Mouse (Mus musculus) macrophage (primary cell): ENCODE measurements around the gene Tchhl1. TPM values are rescaled to one million over a fixed set of nuclear protein-coding genes. Genes with fewer than 3 reads are reported as not detected.
"Not testable (repeated sequence)": the region's sequence is repeated elsewhere in the genome, so short reads cannot be mapped to it uniquely, and the experiment has no call there.

Source experiments
- H3K27ac ChIP-seq: fragments of 350-480 bp; formaldehyde crosslinking; 2 replicates; pipeline ENCODE4 v1.9.0; 2021
- H3K36me3 ChIP-seq: fragments of 350-480 bp; formaldehyde crosslinking; 2 replicates; pipeline ENCODE4 v1.9.0; 2021; ENCODE audit errors: inconsistent target
- H3K4me3 ChIP-seq: fragments of 350-480 bp; formaldehyde crosslinking; 2 replicates; pipeline ENCODE4 v1.9.0; 2021; ENCODE audit errors: inconsistent target
- H3K79me2 ChIP-seq: fragments of 350-480 bp; formaldehyde crosslinking; 2 replicates; pipeline ENCODE4 v1.9.0; 2021; ENCODE audit errors: inconsistent target
- WGBS: methylation state at CpG from one replicate; pipeline ENCODE4 v1.1.7; 2026; ENCODE audit warnings: inconsistent platforms; ENCODE audit not compliant: missing documents; 5-methylcytosine and 5-hydroxymethylcytosine counted together
- polyA plus RNA-seq: library from polyadenylated mRNA; stranded (reverse); fragments of 250-400 nt; gene quantifications from 3 replicates; pipeline ENCODE4 v1.2.4, GENCODE M21; 2018; ENCODE audit warnings: inconsistent platforms
- total RNA-seq, 78 experiments: library from RNA; depleted of rRNA; stranded (reverse); fragments of 250-400 nt; gene quantifications; 1 replicate in 9 of 78; 2 replicates in 24 of 78; 3 replicates in 43 of 78; 4 replicates in 2 of 78; pipeline ENCODE4 v1.2.4; 2018; ENCODE audit warnings: inconsistent platforms in 56 of 78

Gene Tchhl1
- total RNA-seq (2018; cell fraction: chromatin; rRNA removed): not detected
- total RNA-seq (2018; cell fraction: cytosol; rRNA removed): not detected
- not detected for total RNA-seq (2018; cell fraction: nucleus; rRNA removed)
- polyA plus RNA-seq: not detected in 3 replicates

- H3K36me3 ChIP-seq: no peaks in the 10 kb centered on the region
- H3K4me3 ChIP-seq: no peak within 1 kb of the TSS
- no peak within 1 kb of the TSS for H3K27ac ChIP-seq
- WGBS: 50% methylated on average over 5 of the region's 5 CpGs
- H3K79me2 ChIP-seq: no peaks in the 10 kb centered on the region
These were observed at the start of gene Tchhl1 for GRCm38 (mm10) chr3:93468561-93468960. Tchhl1 (plus strand) TSS chr3:93468754.

DNA sequence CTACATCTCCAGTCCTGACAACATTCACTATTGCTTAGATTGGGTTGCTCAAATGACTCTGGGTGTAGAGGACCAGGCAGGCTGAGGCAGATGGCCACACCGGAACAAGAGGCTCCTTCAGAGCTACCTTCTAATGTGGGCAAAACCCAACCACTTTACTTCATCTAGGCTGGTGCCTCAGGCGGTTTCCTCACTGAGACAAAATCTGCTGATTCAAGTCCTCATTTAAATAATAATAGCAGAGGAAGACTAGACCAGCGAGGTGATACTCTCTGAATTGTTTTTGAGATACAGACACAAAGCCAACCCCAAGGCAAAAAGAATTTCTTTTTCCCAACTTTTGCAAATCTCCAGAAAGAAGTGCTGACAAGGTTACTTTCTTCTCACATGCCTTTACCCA lies 36.9 kb upstream of the Tchhl1 start:
- Histone ChIP-seq H3K4me3 (no peak overlapping the region), H3K27ac (no peak overlapping the region), H3K79me2 (no peaks in the 10 kb centered on the region), H3K36me3 (no peaks in the 10 kb centered on the region)
- WGBS: 51% methylated on average over 3 of the region's 3 CpGs

DNA sequence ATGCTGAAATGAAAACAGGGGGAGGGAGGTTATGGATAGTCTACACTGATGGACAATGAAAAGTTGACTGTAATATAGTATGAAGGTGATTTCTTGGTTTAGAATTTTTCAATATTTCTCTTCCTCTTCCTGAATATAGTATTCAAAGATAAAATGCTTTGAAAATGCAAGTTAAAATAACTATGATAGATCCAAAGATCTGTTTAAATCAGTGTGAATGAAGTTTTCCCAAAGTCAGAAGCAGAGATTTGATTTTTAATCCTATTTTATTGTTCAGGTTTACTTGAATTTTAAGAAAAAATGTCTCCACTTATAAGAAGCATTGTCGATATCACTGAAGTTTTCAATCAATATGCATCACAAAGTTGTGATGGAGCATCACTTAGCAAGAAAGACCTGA lies 26.5 kb upstream of the Tchhl1 start, which contains the start of gene Tchh:
Gene Tchh, plus strand, starts transcription at position 301 of the 400 bp plus-strand sequence.
- H3K79me2 ChIP-seq: no peaks in the 10 kb centered on the region
- WGBS: 100% methylated on average over 1 of the region's 1 CpGs
- no peaks in the 10 kb centered on the region for H3K36me3 ChIP-seq
- H3K4me3 ChIP-seq: no peak within 1 kb of the TSS
- no peak within 1 kb of the TSS for H3K27ac ChIP-seq

- H3K4me3 ChIP-seq: no peak overlapping the region
- no peaks in the 10 kb centered on the region for H3K79me2 ChIP-seq
- 4% methylated on average over 38 of the region's 38 CpGs for WGBS
- H3K27ac ChIP-seq: no peak overlapping the region
- H3K36me3 ChIP-seq: no peaks in the 10 kb centered on the region
These were observed 25.0 kb upstream of the Tchhl1 start for GRCm38 (mm10) chr3:93443501-93444101.

DNA sequence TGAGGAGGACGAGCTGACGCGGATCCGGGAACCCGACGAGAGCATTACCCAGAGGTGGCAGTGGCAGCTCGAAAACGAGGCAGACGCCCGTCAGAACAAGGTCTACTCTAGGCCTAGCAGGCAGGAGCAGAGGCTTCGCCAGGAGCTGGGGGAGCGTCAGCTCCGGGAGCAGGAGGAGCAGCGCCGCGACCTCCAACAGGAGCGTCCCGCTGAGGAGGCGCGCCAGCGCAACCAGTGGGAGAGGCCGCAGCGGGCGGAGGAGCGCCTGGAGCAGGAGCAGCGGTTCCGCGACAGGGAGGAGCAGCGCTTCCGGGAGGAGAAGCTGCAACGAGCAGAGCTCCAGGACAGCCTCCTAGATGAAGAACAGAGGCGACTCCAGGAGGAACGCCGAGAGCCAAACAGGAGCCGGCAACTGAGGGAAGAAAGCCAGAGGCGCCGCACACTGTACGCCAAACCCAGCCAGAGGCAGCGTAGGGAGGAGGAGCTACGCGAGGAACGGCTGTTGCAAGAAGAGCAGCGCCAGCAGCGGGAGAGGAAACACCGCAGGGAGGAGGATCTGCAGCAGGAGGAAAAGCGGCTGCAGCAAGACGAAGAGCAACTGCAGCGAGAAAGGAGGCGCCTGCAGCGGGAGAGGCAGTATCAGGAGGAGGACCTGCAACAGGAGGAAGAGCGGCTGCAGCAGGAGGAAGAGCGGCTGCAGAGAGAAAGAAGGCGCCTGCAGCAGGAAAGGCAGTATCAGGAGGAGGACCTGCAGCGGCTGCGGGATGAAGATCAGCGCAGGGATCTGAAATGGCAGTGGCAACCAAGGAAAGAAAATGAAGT lies 24.0 kb upstream of the Tchhl1 start:
- Histone ChIP-seq H3K36me3 (no peaks in the 10 kb centered on the region), H3K79me2 (no peaks in the 10 kb centered on the region), H3K27ac (no peak overlapping the region), H3K4me3 (peak overlapping the region; percentile 14; the same call in 1 of the 2 replicates)
- under 1% methylated on average over 56 of the region's 56 CpGs for WGBS

DNA sequence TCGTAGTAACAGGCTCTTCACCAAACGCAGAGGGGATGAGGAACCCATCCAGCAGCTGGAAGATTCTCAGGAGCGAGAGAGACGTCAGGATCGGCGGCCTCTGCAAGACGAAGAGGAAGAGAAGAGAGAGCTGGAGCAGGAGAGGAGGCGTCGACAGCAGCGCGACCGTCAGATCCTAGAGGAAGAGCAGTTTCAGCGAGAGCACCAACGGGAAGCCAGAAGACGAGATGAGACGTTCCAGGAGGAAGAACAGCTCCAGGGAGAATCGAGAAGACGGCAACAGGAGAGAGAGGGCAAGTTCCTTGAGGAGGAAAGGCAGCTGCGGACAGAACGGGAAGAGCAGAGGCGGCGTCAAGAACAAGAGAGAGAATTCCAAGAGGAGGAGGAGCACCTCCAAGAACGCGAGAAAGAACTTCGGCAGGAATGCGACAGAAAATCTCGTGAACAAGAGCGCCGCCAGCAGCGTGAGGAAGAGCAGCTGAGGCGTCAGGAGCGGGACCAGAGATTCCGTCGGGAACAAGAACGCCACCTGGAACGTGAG lies 23.3 kb upstream of the Tchhl1 start:
- no peak overlapping the region for H3K27ac ChIP-seq
- WGBS: 2% methylated on average over 36 of the region's 36 CpGs
- peak overlapping the region; percentile 14; the same call in 1 of the 2 replicates for H3K4me3 ChIP-seq
- no peaks in the 10 kb centered on the region for H3K79me2 ChIP-seq
- H3K36me3 ChIP-seq: no peaks in the 10 kb centered on the region

GRCm38 (mm10) chr3:93446128-93446755 lies 22.3 kb upstream of the Tchhl1 start:
- Histone ChIP-seq H3K27ac (no peak overlapping the region), H3K4me3 (no peak overlapping the region), H3K79me2 (no peaks in the 10 kb centered on the region), H3K36me3 (no peaks in the 10 kb centered on the region)
- 2% methylated on average over 54 of the region's 54 CpGs for WGBS

DNA sequence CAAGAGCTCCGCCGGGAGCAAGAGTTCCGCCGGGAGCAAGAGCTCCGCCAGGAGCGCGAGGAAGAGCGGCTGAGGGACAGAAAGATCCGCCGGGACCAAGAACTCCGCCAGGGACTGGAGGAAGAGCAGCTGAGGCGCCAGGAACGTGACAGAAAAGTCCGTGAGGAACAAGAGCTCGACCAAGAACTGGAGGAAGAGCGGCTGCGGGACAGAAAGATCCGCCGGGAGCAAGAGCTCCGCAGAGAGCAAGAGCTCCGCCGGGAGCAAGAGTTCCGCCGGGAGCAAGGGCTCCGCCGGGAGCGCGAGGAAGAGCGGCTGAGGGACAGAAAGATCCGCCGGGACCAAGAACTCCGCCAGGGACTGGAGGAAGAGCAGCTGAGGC lies 21.8 kb upstream of the Tchhl1 start:
- H3K79me2 ChIP-seq, H3K4me3 ChIP-seq, H3K27ac ChIP-seq, H3K36me3 ChIP-seq: not testable (repeated sequence)
- 2% methylated on average over 28 of the region's 32 CpGs for WGBS

GRCm38 (mm10) chr3:93447138-93447841 lies 21.3 kb upstream of the Tchhl1 start:
- H3K36me3 ChIP-seq: no peaks in the 10 kb centered on the region
- WGBS: 1% methylated on average over 58 of the region's 59 CpGs
- H3K27ac ChIP-seq: no peak overlapping the region
- no peaks in the 10 kb centered on the region for H3K79me2 ChIP-seq
- no peak overlapping the region for H3K4me3 ChIP-seq

DNA sequence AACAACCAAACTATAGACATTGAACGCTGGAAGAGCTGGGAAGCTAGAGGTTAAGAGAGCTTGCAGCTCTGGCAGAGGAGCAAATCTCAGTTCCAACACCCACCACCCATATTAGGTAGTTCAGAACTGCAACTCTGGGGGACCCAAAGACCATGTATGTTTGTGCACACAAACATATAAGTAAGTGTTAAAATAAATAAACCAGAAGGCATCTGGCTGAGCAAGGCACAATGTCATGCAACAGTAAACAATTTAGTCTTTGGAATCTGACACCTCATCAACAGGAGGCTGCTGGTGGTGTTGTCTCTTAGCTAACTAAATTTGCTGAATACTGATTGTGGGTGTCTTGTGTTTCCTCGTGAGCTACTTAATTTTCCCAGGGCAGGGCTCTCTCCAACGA lies 2.0 kb upstream of the Tchhl1 start:
- Histone ChIP-seq H3K27ac (no peak overlapping the region), H3K79me2 (no peaks in the 10 kb centered on the region), H3K36me3 (no peaks in the 10 kb centered on the region), H3K4me3 (no peak overlapping the region)
- WGBS: 70% methylated on average over 3 of the region's 3 CpGs

DNA sequence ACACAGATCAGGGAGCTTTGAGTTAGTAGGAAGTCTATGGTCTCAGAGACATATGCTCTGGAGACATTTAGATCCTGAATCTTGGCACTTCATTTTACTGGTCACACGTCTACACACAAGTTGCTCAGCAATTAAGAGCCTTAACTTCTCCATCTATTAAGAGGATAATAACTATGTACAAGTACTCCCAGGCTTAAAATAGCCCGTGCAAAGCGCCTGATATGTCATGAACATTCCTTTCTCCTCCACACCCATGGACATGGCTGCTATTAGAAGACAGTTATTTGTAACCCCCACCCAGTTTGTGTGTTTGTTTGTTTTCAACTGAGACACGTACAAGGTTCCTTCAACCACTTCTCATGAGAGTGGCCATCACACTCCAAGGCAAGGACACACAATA lies 1.4 kb upstream of the Tchhl1 start:
- 80% methylated on average over 4 of the region's 4 CpGs for WGBS
- Histone ChIP-seq H3K36me3 (no peaks in the 10 kb centered on the region), H3K27ac (no peak overlapping the region), H3K4me3 (no peak overlapping the region), H3K79me2 (no peaks in the 10 kb centered on the region)

- Histone ChIP-seq H3K27ac (no peak overlapping the region), H3K36me3 (no peaks in the 10 kb centered on the region), H3K79me2 (no peaks in the 10 kb centered on the region), H3K4me3 (no peak overlapping the region)
- WGBS: 55% methylated on average over 3 of the region's 3 CpGs
These were observed 1.1 kb downstream of the Tchhl1 start for GRCm38 (mm10) chr3:93469629-93470028.

DNA sequence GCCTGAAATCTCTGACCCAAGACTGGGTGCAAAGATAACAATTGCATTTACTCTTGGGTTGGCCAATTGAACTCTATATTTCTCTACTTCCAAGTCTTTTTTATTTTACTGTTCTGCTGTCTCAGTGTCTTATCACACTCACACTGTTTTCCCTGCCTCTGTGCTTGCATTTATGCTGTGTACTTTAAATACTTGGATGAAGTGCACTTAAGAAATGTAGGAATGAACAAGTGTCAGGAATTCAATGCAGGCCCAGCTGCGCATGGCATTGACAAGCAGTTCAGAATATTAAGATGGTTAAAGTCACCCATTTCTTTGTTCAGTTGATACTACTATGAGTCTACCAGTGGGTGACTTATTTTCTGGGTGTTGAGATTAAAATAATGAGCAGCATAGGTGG lies 11.5 kb downstream of the Tchhl1 start:
- Histone ChIP-seq H3K79me2 (no peaks in the 10 kb centered on the region), H3K27ac (no peak overlapping the region), H3K36me3 (no peaks in the 10 kb centered on the region), H3K4me3 (no peak overlapping the region)
- 100% methylated on average over 1 of the region's 1 CpGs for WGBS

GRCm38 (mm10) chr3:93481982-93482616 lies 13.5 kb downstream of the Tchhl1 start:
- Histone ChIP-seq H3K4me3 (no peak overlapping the region), H3K27ac (no peak overlapping the region)
- WGBS: 93% methylated on average over 2 of the region's 2 CpGs

More at GRCm38 (mm10) chr3:93481982-93482616, 13.5 kb downstream of the Tchhl1 start:
- Histone ChIP-seq H3K36me3 (no peaks in the 10 kb centered on the region), H3K79me2 (no peaks in the 10 kb centered on the region)
